Mouse (Mus musculus) stomach, postnatal 0 days (tissue): ENCODE measurements around the gene Ppp5c.

Experiments used
- CTCF ChIP-seq: IDR thresholded peaks from 2 replicates; pipeline ENCODE4 v1.5.1; 2016; ENCODE audit warnings: antibody characterized with exemption, low read depth, mild to moderate bottlenecking, moderate library complexity
- EP300 ChIP-seq: optimal IDR thresholded peaks from 2 replicates; pipeline ENCODE3; 2016; ENCODE audit warnings: antibody characterized with exemption

DNA sequence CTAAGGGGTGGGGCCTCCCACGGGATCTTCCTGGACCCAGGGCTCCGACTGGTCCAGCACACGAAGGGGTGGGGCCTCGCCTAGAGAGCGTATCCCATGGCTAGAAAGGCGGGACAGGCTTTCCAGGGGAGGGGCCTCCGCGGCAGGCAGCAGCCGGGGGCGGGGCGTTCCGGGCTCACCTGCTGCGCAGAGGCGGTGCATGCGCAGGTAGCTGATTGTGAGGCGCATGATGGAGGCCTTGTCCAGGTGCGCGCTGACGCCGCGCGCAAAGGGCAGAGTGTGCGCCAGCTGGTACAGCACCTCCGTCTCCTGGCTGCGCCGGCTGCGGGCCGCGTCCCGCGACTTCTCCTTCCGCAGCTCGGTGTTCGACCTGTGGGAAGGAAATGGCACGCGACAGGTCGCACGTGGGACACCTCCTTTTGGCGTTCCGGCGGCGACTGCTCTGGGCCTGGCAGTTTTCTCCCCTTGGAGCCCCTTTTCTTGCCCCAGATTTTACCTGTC, 28.4 kb upstream of the Ppp5c start:
- TF ChIP-seq CTCF (no peak), EP300 (no peak)
